Mouse (Mus musculus) layer of hippocampus, adult 2 months (tissue): ENCODE measurements at regions not wholly inside any gene's neighbourhood (a gene's known extent, or its start where the extent isn't known, plus 50 kb on each side); places are given as distances from the start of the nearest gene placed in this dataset.
A peak's percentile ranks its signal among the peaks of the same experiment; 100 is the strongest.

Experiments used
- DNase-seq, 2 experiments: peaks; one replicate each; pipeline ENCODE4 v3.0.0; 2022; ENCODE audit warnings: low spot score in 2 of 2
- H3K27ac ChIP-seq: fragments of 200-600 bp; 2 replicates; pipeline ENCODE4 v1.8.1; 2022
- H3K4me3 ChIP-seq: fragments of 200-600 bp; 2 replicates; pipeline ENCODE4 v1.8.1; 2022; ENCODE audit warnings: mild to moderate bottlenecking
- CTCF ChIP-seq: fragments of 200-600 bp; conservative IDR thresholded peaks from 2 replicates; pipeline ENCODE4 v1.8.1; 2022; ENCODE audit warnings: antibody characterized with exemption, mild to moderate bottlenecking, moderate library complexity

GRCm38 (mm10) chr5:74833887-74834286, 131.2 kb upstream of the Lnx1 start:
- no peak for DNase-seq
- no peak for TF ChIP-seq CTCF
- no peak overlapping the region for H3K4me3 ChIP-seq
- H3K27ac ChIP-seq = no peak overlapping the region

GRCm38 (mm10) chr5:74832011-74832410, 129.3 kb upstream of the Lnx1 start:
- TF ChIP-seq CTCF = no peak
- DNase-seq = peak; percentile 32 to 37
- no peak overlapping the region for H3K4me3 ChIP-seq
- no peak overlapping the region for H3K27ac ChIP-seq

DNA sequence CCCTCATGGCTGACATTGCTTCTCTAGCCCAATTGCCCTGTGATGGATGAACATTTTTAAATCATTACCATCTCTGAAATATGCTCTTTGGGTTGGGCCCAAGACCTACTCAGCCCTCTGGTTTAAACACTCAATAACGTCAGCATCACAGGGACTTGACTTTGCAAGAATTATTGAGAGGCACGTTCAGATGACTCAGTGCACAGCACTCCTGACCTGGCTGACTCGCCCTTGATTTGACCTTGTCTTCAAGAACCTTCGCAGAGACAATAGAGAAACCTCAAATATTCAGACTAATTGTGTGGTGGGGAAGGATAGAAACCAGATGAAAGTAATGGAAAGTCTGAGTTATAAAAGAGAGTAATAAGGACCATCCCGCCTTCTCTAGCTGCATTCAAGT, 127.9 kb upstream of the Lnx1 start:
- Histone ChIP-seq H3K4me3 (no peak overlapping the region), H3K27ac (no peak overlapping the region)
- TF ChIP-seq CTCF = no peak
- no peak for DNase-seq

DNA sequence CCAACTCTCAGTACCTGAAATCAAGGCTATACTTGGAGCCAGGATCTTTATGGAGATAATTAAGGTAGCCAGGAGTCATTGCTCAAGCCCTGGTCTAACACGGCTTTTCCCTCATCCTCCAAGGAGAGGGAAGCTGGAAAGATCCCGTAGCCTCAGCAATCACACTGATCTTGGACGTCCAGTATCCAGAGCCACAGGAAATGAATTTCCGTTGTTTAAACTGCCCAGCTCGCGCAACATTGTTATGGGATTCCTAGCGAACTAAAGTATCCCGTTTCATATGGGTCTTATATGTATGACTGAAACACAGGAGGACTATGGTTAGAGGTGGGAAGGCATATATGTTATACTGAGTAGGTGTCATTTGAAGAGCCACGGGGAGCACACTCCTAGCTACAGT, 126.3 kb upstream of the Lnx1 start:
- Histone ChIP-seq H3K27ac (no peak overlapping the region), H3K4me3 (no peak overlapping the region)
- no peak for TF ChIP-seq CTCF
- no peak for DNase-seq

DNA sequence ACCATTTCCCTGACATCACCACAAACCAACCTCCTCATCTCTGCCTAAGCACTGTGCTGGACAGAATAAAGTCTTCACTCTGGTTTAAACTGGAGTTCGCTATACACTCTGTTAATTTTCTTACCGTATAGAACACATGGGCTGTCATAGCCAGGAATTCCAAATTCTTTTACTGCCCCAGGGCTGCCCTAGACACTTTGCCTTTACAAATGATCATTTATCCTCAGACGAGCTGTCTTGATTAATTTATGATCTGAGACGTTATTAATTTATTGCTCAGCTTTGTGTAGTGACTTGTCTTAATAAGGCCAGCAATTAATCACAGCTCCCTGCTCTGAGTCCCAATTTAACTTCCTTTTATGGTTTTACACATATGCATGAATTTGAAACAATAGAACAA, 125.2 kb upstream of the Lnx1 start:
- Histone ChIP-seq H3K27ac (no peak overlapping the region), H3K4me3 (no peak overlapping the region)
- no peak for TF ChIP-seq CTCF
- DNase-seq = no peak

DNA sequence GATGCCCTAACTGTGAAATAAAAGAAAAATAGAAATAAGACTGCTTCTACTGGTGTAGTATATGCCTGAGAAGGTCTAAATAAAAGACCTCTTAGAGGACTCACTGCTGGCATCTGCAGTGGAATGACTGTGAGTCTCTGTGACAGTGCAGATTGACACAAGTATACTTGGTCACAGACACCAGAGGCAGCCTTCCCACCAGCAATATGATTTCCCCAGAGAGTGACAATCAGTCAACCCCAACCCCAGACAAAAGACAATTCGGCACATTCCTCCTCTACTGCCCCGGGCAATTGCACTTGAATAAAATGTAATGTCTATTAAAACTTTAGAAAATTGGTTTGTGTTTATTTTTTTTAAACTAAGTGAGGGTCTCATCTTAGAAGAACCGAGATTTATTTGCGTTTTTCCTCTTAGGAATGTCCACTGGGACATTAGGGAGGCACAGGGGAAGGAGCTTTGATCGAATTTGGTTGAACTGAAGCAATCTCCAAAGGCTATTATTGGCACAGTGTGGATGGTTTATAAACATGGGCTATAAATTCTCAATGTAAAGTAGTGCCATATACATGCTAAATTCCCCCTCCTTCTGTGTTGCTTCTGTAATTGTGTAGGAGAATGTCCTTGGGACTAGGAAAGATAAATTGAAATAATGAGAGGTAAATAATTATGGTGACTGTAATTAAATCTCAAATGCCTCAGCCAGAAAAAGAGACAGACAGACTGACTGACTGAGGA, 123.0 kb upstream of the Lnx1 start:
- no peak for DNase-seq
- Histone ChIP-seq H3K4me3 (no peak overlapping the region), H3K27ac (no peak overlapping the region)
- TF ChIP-seq CTCF = no peak

- no peak for DNase-seq
- no peak overlapping the region for H3K4me3 ChIP-seq
- no peak for TF ChIP-seq CTCF
- H3K27ac ChIP-seq = no peak overlapping the region
These were observed 121.0 kb upstream of the Lnx1 start for GRCm38 (mm10) chr5:74823719-74824118.

GRCm38 (mm10) chr5:74821969-74822368, 119.3 kb upstream of the Lnx1 start:
- no peak for DNase-seq
- TF ChIP-seq CTCF = no peak
- no peak overlapping the region for H3K4me3 ChIP-seq
- no peak overlapping the region for H3K27ac ChIP-seq

DNA sequence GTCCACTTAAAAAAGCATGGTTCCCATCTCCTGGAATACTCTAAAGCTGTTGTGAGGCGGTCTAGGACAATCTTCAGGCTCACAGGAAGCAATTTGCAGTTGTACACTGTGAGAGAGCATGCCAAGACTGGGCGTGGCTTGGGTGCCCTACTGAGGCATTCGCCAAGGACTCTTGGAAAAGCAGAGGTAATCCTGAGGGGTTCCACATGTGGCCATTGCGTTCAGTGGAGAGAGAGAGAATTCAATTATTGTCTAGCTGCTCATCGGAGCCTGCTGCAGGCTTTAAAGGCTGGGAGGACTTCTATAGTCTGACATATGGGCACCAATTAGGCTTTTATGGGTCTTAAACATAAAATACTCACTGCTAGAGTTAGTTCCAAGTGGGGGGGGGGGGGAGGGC, 113.8 kb upstream of the Lnx1 start:
- no peak overlapping the region for H3K4me3 ChIP-seq
- DNase-seq = no peak
- TF ChIP-seq CTCF = no peak
- H3K27ac ChIP-seq = no peak overlapping the region

GRCm38 (mm10) chr5:74813396-74813795, 110.7 kb upstream of the Lnx1 start:
- no peak for TF ChIP-seq CTCF
- Histone ChIP-seq H3K27ac (no peak overlapping the region), H3K4me3 (no peak overlapping the region)
- DNase-seq = no peak

GRCm38 (mm10) chr5:74811046-74811445, 108.3 kb upstream of the Lnx1 start:
- Histone ChIP-seq H3K4me3 (no peak overlapping the region), H3K27ac (no peak overlapping the region)
- no peak for TF ChIP-seq CTCF
- DNase-seq = no peak

DNA sequence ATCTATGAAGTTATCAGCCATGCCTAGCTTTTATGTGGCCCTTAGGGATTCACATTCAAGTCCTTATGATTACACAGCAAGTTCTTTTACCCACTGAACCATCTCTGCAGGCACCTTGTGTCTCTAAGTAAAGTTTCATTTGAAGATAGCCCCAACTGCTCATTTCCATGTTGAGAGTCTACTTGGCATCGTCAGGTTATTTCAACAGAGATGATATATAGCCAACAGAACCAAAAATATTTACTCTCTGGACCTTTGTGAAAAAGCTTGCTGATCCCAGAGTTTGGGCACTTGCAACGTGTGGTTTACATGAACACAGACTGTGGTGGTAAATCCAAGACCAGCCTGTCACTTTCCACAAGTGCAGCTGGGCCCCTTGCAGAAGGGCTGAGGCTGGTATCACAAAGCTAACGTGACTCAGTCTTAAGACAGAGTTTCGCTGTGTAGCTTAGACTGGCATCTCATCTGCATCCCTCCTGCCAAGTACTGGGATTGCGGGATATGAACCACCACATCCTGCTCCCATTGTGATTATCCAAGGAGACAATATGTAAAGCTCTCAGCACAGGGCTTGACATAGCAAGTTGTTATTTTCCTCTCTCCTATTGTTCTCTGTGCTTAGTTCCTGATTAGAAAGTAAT, 105.0 kb upstream of the Lnx1 start:
- DNase-seq = no peak
- no peak overlapping the region for H3K4me3 ChIP-seq

GRCm38 (mm10) chr5:74801946-74802345, 99.2 kb upstream of the Lnx1 start:
- H3K27ac ChIP-seq = no peak overlapping the region
- no peak overlapping the region for H3K4me3 ChIP-seq
- DNase-seq = no peak
- TF ChIP-seq CTCF = no peak

More for the DNA sequence above, 105.0 kb upstream of the Lnx1 start:
- TF ChIP-seq CTCF = no peak
- no peak overlapping the region for H3K27ac ChIP-seq

- Histone ChIP-seq H3K4me3 (no peak overlapping the region), H3K27ac (no peak overlapping the region)
- DNase-seq = peak in 1 of 2 experiments; percentile 71
- no peak for TF ChIP-seq CTCF
These were observed 97.6 kb upstream of the Lnx1 start for GRCm38 (mm10) chr5:74800351-74800750.
